Mouse (Mus musculus) MEL (cell line): ENCODE measurements at regions not wholly inside any gene's neighbourhood (a gene's known extent, or its start where the extent isn't known, plus 50 kb on each side); places are given as distances from the start of the nearest gene placed in this dataset.

ENCODE experiments used
- CTCF ChIP-seq, 3 experiments: IDR thresholded peaks in 2 of 3; conservative IDR thresholded peaks in 1 of 3; 2 replicates each; pipeline ENCODE4 v1.5.1; 2011 to 2012; ENCODE audit warnings: low read length in 3 of 3, low read depth in 2 of 3, mild to moderate bottlenecking in 2 of 3, improper control_type of control experiment in 1 of 3, inconsistent platforms in 1 of 3, mixed read lengths in 1 of 3, moderate library complexity in 1 of 3; ENCODE audit not compliant: control insufficient read depth in 1 of 3, insufficient read depth in 1 of 3, poor library complexity in 1 of 3, severe bottlenecking in 1 of 3
- POLR2AphosphoS5 ChIP-seq: IDR thresholded peaks from 2 replicates; pipeline ENCODE4 v1.6.1; 2012; ENCODE audit warnings: low read depth, borderline replicate concordance, mild to moderate bottlenecking, inconsistent platforms, low read length, moderate library complexity, mixed read lengths
- SMC3 ChIP-seq: IDR thresholded peaks from 2 replicates; pipeline ENCODE4 v1.6.1; 2011; ENCODE audit warnings: low read depth, low read length, improper control_type of control experiment
- TBP ChIP-seq: IDR thresholded peaks from 2 replicates; pipeline ENCODE4 v1.8.0; 2011; ENCODE audit warnings: low read depth, low read length, improper control_type of control experiment
- USF1 ChIP-seq: IDR thresholded peaks from 2 replicates; pipeline ENCODE4 v1.6.1; 2014; ENCODE audit warnings: low read depth, mild to moderate bottlenecking, inconsistent platforms, low read length, improper control_type of control experiment, moderate library complexity

- no peak for TF ChIP-seq SMC3
- no peak for TF ChIP-seq USF1
- no peak for TF ChIP-seq TBP
- TF ChIP-seq CTCF (IDR thresholded peaks at IDR 0.05 in 2 of 3, conservative IDR thresholded peaks at IDR 0.05 in 1 of 3; ENCODE audit: control insufficient read depth in 1 of 3, insufficient read depth in 1 of 3, low read depth in 2 of 3, low read length in 3 of 3, poor library complexity in 1 of 3, severe bottlenecking in 1 of 3), result no peak
- no peak for TF ChIP-seq POLR2AphosphoS5
Observed at GRCm38 (mm10) chr7:78061631-78062030, 676.2 kb downstream of the Ntrk3 start.
